Mouse (Mus musculus): ENCODE measurements around the gene Pigg.

The Pigg gene

GRCm38 (mm10) chr5:108357862-108358261, 45.5 kb downstream of the Pigg start:
- DNase-seq (ENCODE audit: low read depth, low spot score): no peak

- no peak for DNase-seq (ENCODE audit: low read depth, low spot score)
These were observed 47.1 kb downstream of the Pigg start for GRCm38 (mm10) chr5:108359491-108359890.

GRCm38 (mm10) chr5:108360211-108360610, 47.8 kb downstream of the Pigg start:
- no peak for DNase-seq (ENCODE audit: low read depth, low spot score)

- no peak for DNase-seq (ENCODE audit: low read depth, low spot score)
These were observed 49.9 kb downstream of the Pigg start for GRCm38 (mm10) chr5:108362330-108362729.

GRCm38 (mm10) chr5:108366328-108366983, 54.0 kb downstream of the Pigg start:
- DNase-seq (ENCODE audit: low read depth, low spot score): no peak

- no peak for DNase-seq (ENCODE audit: low read depth, low spot score)
These were observed 54.8 kb downstream of the Pigg start for GRCm38 (mm10) chr5:108366984-108367841.

GRCm38 (mm10) chr5:108367871-108368332, 55.5 kb downstream of the Pigg start, which contains the start of gene Gm42517:
Gene Gm42517 (minus strand): TSS chr5:108367922.
- no peak for DNase-seq (ENCODE audit: low read depth, low spot score)

GRCm38 (mm10) chr5:108368446-108368845, 56.0 kb downstream of the Pigg start:
- no peak for DNase-seq (ENCODE audit: low read depth, low spot score)

GRCm38 (mm10) chr5:108368851-108369621, 56.6 kb downstream of the Pigg start:
- DNase-seq (ENCODE audit: low read depth, low spot score): no peak

- no peak for DNase-seq (ENCODE audit: low read depth, low spot score)
These were observed 57.6 kb downstream of the Pigg start for GRCm38 (mm10) chr5:108369964-108370363.

GRCm38 (mm10) chr5:108374079-108374478, 61.7 kb downstream of the Pigg start:
- DNase-seq (ENCODE audit: low read depth, low spot score): no peak

- DNase-seq (ENCODE audit: low read depth, low spot score): no peak
These were observed 63.6 kb downstream of the Pigg start for GRCm38 (mm10) chr5:108376059-108376458.

GRCm38 (mm10) chr5:108378346-108378745, 65.9 kb downstream of the Pigg start:
- DNase-seq (ENCODE audit: low read depth, low spot score): no peak

- no peak for DNase-seq (ENCODE audit: low read depth, low spot score)
These were observed 73.2 kb downstream of the Pigg start for GRCm38 (mm10) chr5:108385632-108386031.

- no peak for DNase-seq (ENCODE audit: low read depth, low spot score)
These were observed 74.0 kb downstream of the Pigg start for GRCm38 (mm10) chr5:108386449-108386848.

- no peak for DNase-seq (ENCODE audit: low read depth, low spot score)
These were observed 75.8 kb downstream of the Pigg start, which contains the start of gene Pde6b for GRCm38 (mm10) chr5:108388201-108388600. Gene Pde6b (plus strand): TSS chr5:108388391.

- no peak for DNase-seq (ENCODE audit: low read depth, low spot score)
These were observed 77.3 kb downstream of the Pigg start for GRCm38 (mm10) chr5:108389744-108390143.
